Mouse (Mus musculus) liver, embryonic 14.5 days (tissue): Measurements from ENCODE around the gene Ptx4. TPM values are rescaled to one million over a fixed set of nuclear protein-coding genes. Genes with fewer than 3 reads are reported as not detected.

Experiments used
- ATAC-seq: fragments of 200-750 bp; cut with Nextera tagmentation; 2 replicates; pipeline ENCODE4 v1.8.0; 2017; ENCODE audit warnings: moderate number of reproducible peaks, mild to moderate bottlenecking, moderate library complexity; ENCODE audit not compliant: insufficient read depth
- DNase-seq, 3 experiments: peaks; one replicate each; pipeline ENCODE4 v3.0.0-alpha.2; 2012 to 2013; ENCODE audit warnings: low read depth in 3 of 3, low spot score in 3 of 3
- H3K27ac ChIP-seq: fragments of 300-500 bp; sonication (generic); 2 replicates; pipeline ENCODE4 v1.5.1; 2014; ENCODE audit warnings: moderate library complexity, mild to moderate bottlenecking, control low read depth, inconsistent platforms
- H3K27me3 ChIP-seq: fragments of 300-500 bp; sonication (generic); 2 replicates; pipeline ENCODE4 v1.6.1; 2014; ENCODE audit warnings: mild to moderate bottlenecking, low read length, moderate library complexity; ENCODE audit not compliant: control insufficient read depth, insufficient read depth
- H3K36me3 ChIP-seq: fragments of 300-500 bp; sonication (generic); replicated peaks from 2 replicates; pipeline ENCODE4 v1.6.1; 2014; ENCODE audit warnings: low read depth; ENCODE audit not compliant: control insufficient read depth, insufficient read depth
- H3K4me1 ChIP-seq, 2 experiments: fragments of 200-500 bp in 1 of 2; fragments of 300-500 bp in 1 of 2; sonication (generic) in 1 of 2; replicated peaks; 2 replicates each; pipeline ENCODE4 v1.6.1; 2012 to 2014; ENCODE audit warnings: antibody characterized with exemption in 1 of 2, inconsistent platforms in 1 of 2, low read length in 1 of 2; ENCODE audit not compliant: control insufficient read depth in 2 of 2, insufficient read depth in 2 of 2
- H3K4me2 ChIP-seq: fragments of 300-500 bp; sonication (generic); 2 replicates; pipeline ENCODE4 v1.6.1; 2014; ENCODE audit warnings: low read depth, mild to moderate bottlenecking, control low read depth, moderate library complexity
- H3K4me3 ChIP-seq, 2 experiments: fragments of 200-500 bp in 1 of 2; fragments of 300-500 bp in 1 of 2; sonication (generic) in 1 of 2; 2 replicates each; pipeline ENCODE4 v1.5.1; 2012 to 2014; ENCODE audit warnings: low read depth in 2 of 2, low read length in 2 of 2, mild to moderate bottlenecking in 2 of 2, control low read depth in 1 of 2, inconsistent platforms in 1 of 2, moderate library complexity in 1 of 2; ENCODE audit not compliant: insufficient read depth in 1 of 2
- H3K9ac ChIP-seq: fragments of 300-500 bp; sonication (generic); replicated peaks from 2 replicates; pipeline ENCODE4 v1.6.1; 2014; ENCODE audit warnings: mild to moderate bottlenecking, control low read depth, moderate library complexity
- H3K9me3 ChIP-seq: fragments of 300-500 bp; sonication (generic); 2 replicates; pipeline ENCODE4 v1.6.1; 2016; ENCODE audit warnings: low read length, mixed read lengths; ENCODE audit not compliant: control insufficient read depth
- CTCF ChIP-seq: IDR thresholded peaks from 2 replicates; pipeline ENCODE4 v1.5.1; 2016; ENCODE audit warnings: antibody characterized with exemption, low read depth, control low read depth
- EP300 ChIP-seq: IDR thresholded peaks from 2 replicates; pipeline ENCODE4 v1.6.1; 2016; ENCODE audit warnings: antibody characterized with exemption, low read depth
- WGBS: fragments of 180-500 bp; shearing (Covaris S2); extraction: QIAGEN DNeasy Blood & Tissue Kit; methylation state at CpG from one replicate; pipeline ENCODE4 v1.1.7; 2014; ENCODE audit not compliant: insufficient replicate concordance; 5-methylcytosine and 5-hydroxymethylcytosine counted together
- polyA plus RNA-seq, 2 experiments: library from polyadenylated mRNA; depleted of rRNA in 1 of 2; stranded (reverse) in 1 of 2; unstranded in 1 of 2; fragments of >200 nt; fragmentation: Nextera tagmentation in 1 of 2; extraction: Ambion mirVana in 1 of 2; gene quantifications; 2 replicates each; pipeline versions ENCODE4 v1.2.1 to v1.2.3; 2012 to 2014

Ptx4 gene
- polyA plus RNA-seq, 2 experiments = not detected

DNA sequence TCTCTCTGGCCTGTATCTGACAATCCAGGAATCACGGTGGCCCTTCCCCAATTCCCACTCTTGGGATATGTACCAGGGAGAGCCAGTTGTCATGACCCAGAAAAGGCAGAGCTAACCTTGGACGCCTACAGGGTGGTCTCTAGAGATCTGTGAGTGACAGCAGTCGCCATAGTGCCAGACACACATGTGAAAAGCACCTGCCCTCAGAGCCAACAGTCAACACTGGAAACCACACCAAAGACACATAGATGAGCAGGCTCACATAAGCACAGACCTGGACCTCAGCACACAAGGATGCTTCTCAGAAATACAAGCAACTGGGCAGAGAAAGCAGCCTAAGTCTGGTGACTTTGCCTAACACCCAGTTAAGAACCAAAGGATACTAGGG lies 8.1 kb upstream of the Ptx4 start:
- H3K36me3 ChIP-seq = no peaks in the 10 kb centered on the region
- H3K4me3 ChIP-seq = no peak overlapping the region
- no peak for ATAC-seq
- WGBS = 79% methylated on average over 3 of the region's 3 CpGs
- TF ChIP-seq EP300 = no peak
- no peak for TF ChIP-seq CTCF
- no peak overlapping the region for H3K4me2 ChIP-seq
- H3K9me3 ChIP-seq = no peaks in the 10 kb centered on the region
- H3K27me3 ChIP-seq = no peaks in the 10 kb centered on the region
- no peak overlapping the region for H3K27ac ChIP-seq
- DNase-seq = no peak
- H3K4me1 ChIP-seq = peaks cover 10 to 11% of the 10 kb centered on the region in 2 experiments
- H3K9ac ChIP-seq = no peak overlapping the region

DNA sequence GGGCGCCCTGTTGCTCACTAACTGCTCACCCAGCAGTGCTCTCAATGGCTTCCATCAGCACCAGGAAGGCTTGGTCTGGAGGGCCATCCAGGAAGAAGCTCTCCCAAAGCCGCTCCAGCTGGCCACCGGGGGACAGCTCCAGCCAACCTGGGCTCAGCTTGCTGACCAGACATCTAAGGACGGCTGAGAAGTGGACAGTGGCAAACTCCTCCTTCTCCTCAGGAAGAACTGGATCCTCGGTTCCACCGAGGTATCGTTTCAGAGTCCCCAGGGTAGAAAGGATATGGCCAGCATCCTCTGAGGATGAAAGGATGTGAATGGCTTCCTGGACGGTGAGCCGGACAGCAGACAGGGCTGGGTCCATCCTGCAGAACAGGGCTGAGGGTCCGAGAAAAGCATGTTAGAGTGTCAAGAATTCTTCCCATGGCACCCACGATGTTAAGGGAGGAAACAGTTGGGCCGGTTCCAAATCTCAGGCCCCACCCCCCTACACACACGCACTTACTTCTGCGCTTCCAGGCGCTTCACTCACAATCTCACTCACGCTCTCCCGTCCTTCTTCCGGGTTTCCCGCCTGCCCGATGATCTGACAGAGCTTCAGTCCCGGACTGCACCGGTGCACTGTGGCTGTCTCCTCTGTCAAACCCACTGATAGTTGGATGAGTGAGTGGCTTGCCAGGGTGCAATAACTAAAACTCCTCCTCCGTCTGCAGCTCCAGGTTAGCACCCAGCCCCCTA lies 5.5 kb upstream of the Ptx4 start:
- ATAC-seq (peak; percentile 71), DNase-seq (peak in 1 of 3 experiments; percentile 16)
- 10% methylated on average over 23 of the region's 23 CpGs for WGBS
- Histone ChIP-seq H3K27ac (peak overlapping the region; percentile 67), H3K9ac (peak overlapping the region; percentile 64), H3K36me3 (no peaks in the 10 kb centered on the region), H3K4me1 (peaks cover 11 to 15% of the 10 kb centered on the region in 2 experiments), H3K27me3 (no peaks in the 10 kb centered on the region), H3K9me3 (no peaks in the 10 kb centered on the region), H3K4me3 (peak overlapping the region; percentile 60 to 66), H3K4me2 (peak overlapping the region; percentile 98)
- TF ChIP-seq CTCF = no peak
- TF ChIP-seq EP300 = no peak

DNA sequence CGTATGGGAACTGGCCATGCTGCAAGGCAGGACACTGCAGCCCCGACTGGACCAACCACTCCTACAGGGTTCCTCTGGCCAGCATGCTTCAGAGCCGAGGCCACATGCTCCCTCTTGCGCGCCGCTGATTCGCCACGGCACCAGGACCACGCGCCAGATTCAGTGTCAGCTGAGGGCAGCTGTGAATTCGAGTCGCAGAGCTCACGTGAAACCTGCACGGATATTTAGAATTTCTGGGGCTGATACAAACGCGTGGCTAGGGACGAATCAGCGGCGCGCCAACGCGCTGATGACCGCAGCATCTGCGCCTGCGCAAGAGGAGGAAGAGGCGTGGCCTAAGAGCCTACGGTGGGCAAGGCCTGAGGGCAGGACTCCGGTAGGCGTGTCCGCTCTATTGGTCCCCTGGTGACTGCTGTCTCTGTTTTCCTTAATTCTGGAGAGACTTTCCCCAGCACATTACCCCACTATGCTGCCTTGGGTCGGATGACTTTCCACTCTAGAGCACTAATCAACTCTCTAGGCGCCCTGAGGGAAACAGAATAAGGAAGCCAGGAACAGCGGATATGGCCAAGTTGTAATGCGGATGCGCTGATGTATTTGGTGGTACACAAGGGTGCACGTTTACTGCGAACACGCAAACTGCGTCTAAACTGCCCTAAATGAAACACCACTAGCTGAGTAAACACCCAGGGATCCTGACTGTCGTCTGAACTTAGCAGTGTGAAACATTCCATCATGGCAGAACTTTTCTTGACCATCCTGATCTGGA lies 4.7 kb upstream of the Ptx4 start, which contains the start of gene Telo2:
Gene Telo2, minus strand, starts transcription at position 304 of the 769 bp plus-strand sequence.
- no peaks in the 10 kb centered on the region for H3K27me3 ChIP-seq
- peaks cover 11 to 15% of the 10 kb centered on the region in 2 experiments for H3K4me1 ChIP-seq
- H3K27ac ChIP-seq = peak within 1 kb of the TSS; percentile 67
- TF ChIP-seq EP300 (no peak), CTCF (no peak)
- H3K4me3 ChIP-seq = peak within 1 kb of the TSS; percentile 60 to 66
- peak within 1 kb of the TSS; percentile 98 for H3K4me2 ChIP-seq
- WGBS = 6% methylated on average over 40 of the region's 40 CpGs
- DNase-seq = peak; percentile 81 to 83 (median 83)
- H3K9me3 ChIP-seq = no peaks in the 10 kb centered on the region
- no peaks in the 10 kb centered on the region for H3K36me3 ChIP-seq
- peak within 1 kb of the TSS; percentile 64 for H3K9ac ChIP-seq
- ATAC-seq = peak; percentile 92

DNA sequence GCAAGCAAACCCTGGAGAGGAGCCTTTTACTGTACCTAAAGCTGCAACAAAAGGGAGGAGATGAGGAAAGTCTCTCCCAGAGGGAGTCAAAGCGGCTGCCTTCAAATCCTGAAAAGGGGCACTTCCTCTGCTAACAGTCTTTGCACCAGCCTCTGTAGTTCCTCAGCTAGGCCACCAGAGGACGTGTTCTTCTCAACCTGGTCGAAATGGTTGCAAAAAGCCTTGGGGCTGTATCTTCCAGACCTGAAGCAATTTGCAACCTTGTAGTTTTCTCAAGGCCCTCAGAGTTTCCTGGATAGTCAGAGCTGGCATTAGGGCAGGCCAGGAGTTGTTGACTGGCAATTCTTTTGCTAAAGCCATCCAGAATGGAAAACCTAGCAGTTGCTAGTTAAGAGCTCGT lies 3.3 kb upstream of the Ptx4 start:
- H3K4me3 ChIP-seq = no peak overlapping the region
- H3K9ac ChIP-seq = no peak overlapping the region
- TF ChIP-seq CTCF (peak; percentile 70), EP300 (no peak)
- H3K27ac ChIP-seq = no peak overlapping the region
- ATAC-seq (no peak), DNase-seq (peak in 2 of 3 experiments; percentile 30 to 37)
- no peaks in the 10 kb centered on the region for H3K9me3 ChIP-seq
- no peaks in the 10 kb centered on the region for H3K36me3 ChIP-seq
- H3K27me3 ChIP-seq = no peaks in the 10 kb centered on the region
- WGBS = 34% methylated on average over 4 of the region's 4 CpGs
- H3K4me1 ChIP-seq = peaks cover 11 to 15% of the 10 kb centered on the region in 2 experiments
- no peak overlapping the region for H3K4me2 ChIP-seq

DNA sequence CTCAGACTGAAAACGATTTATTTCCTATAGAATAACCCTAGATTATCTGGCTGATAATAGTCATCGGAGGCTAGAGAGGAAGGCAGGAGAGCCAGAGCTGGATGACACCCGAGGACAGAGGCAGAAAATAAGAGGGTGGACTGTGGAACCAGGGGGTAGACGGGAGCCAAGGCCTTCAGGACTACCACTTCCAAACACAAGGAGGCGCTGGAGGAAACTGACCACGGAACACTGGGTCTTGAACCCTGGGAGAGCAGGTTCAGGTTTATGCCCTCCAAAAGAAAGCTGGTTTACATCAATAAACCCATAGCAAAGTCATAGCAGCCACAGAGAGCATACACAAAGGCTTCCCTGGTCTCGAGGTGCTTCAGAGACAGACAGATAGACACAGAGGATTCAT lies 3.4 kb downstream of the Ptx4 start:
- 21% methylated on average over 7 of the region's 7 CpGs for WGBS

More for the DNA sequence above, 3.4 kb downstream of the Ptx4 start:
- Histone ChIP-seq H3K36me3 (no peaks in the 10 kb centered on the region), H3K9ac (no peak overlapping the region), H3K4me3 (no peak overlapping the region), H3K27ac (no peak overlapping the region), H3K9me3 (no peaks in the 10 kb centered on the region), H3K27me3 (no peaks in the 10 kb centered on the region; the same call in 1 of the 2 replicates), H3K4me2 (no peak overlapping the region), H3K4me1 (peaks cover 33 to 40% of the 10 kb centered on the region in 2 experiments)
- ATAC-seq (no peak), DNase-seq (no peak)
- TF ChIP-seq EP300 (no peak), CTCF (peak; percentile 74)
